8 mouse cellular contexts compared by ENCODE assay signal in genomic region chr2:155518531-155519270, GRCm38 (mm10). TPM values are rescaled to one million over a fixed set of nuclear protein-coding genes. Genes with fewer than 3 reads are reported as not detected.
DNase-seq lines count a peak whose midpoint lies in the region; ATAC-seq and TF ChIP-seq lines count a peak whose summit lies in the region.

No protein-coding gene starts in this region.

- DNase-seq in heart, postnatal 10 days = no peak
- peak; percentile 71 for DNase-seq in MEL (ENCODE audit: low read depth, low spot score)
- DNase-seq in gastrocnemius, postnatal 36 days = no peak
- DNase-seq in left cerebral cortex, adult 9 months (ENCODE audit: low spot score in 2 of 2) = no peak

- H3K9me3 ChIP-seq in heart, embryonic 12.5 days (replicated peaks) = no peaks in the 10 kb centered on the region
- H3K9me3 ChIP-seq in MEL (replicated peaks; ENCODE audit: insufficient read depth, low read length) = no peaks in the 10 kb centered on the region
- H3K9me3 ChIP-seq in forebrain, embryonic 16.5 days (ENCODE audit: control insufficient read depth, low read length) = no peaks in the 10 kb centered on the region

- intact Hi-C loops in heart, postnatal 10 days (cut with DNase I) = loop anchor here (5.0 kb wide), 1 partner anchor 249 kb away; no protein-coding TSS in a partner anchor
- intact Hi-C loops in gastrocnemius, postnatal 36 days (cut with DNase I) = loop anchor here (2.0 kb wide), 1 partner anchor 24 kb away; no protein-coding TSS in a partner anchor

- peak overlapping the region; percentile 75 for H3K9ac ChIP-seq in heart, embryonic 12.5 days
- peak overlapping the region; percentile 72 for H3K9ac ChIP-seq in MEL (ENCODE audit: control insufficient read depth, low read depth, low read length, poor library complexity, severe bottlenecking)
- H3K9ac ChIP-seq in forebrain, embryonic 16.5 days (replicated peaks; ENCODE audit: low read depth, low read length) = peak overlapping the region; percentile 73

- TF ChIP-seq EP300 in MEL (IDR thresholded peaks at IDR 0.05; ENCODE audit: low read depth in 1 of 2, low read length in 2 of 2) = no peak

- H3K4me2 ChIP-seq in heart, embryonic 12.5 days = peak overlapping the region; percentile 96
- H3K4me2 ChIP-seq in forebrain, embryonic 16.5 days (ENCODE audit: low read length) = peak overlapping the region; percentile 73

- peak overlapping the region; percentile 66; the same call in 1 of the 2 replicates for H3K27ac ChIP-seq in heart, embryonic 12.5 days (ENCODE audit: poor library complexity, severe bottlenecking)
- H3K27ac ChIP-seq in MEL (ENCODE audit: control insufficient read depth, low read depth, low read length) = no peak overlapping the region
- peak overlapping the region; percentile 66 for H3K27ac ChIP-seq in forebrain, embryonic 16.5 days (ENCODE audit: low read length)
- H3K27ac ChIP-seq in macrophage = peak overlapping the region; percentile 44; the same call in 1 of the 2 replicates

- no peak for ATAC-seq in heart, embryonic 12.5 days (ENCODE audit: insufficient number of reproducible peaks, low FRiP score)
- ATAC-seq in forebrain, embryonic 16.5 days = no peak
- ATAC-seq in megakaryocyte progenitor cell, adult 5-6 weeks (replicated peaks; ENCODE audit: poor library complexity) = no peak

- peak overlapping the region; percentile 97 for H3K4me3 ChIP-seq in heart, embryonic 12.5 days
- H3K4me3 ChIP-seq in MEL (ENCODE audit: control insufficient read depth in 1 of 2, insufficient read depth in 1 of 2, low read depth in 2 of 2, low read length in 2 of 2) = peak overlapping the region; percentile 65 to 96
- H3K4me3 ChIP-seq in forebrain, embryonic 16.5 days (replicated peaks; ENCODE audit: low read length) = peak overlapping the region; percentile 78
- H3K4me3 ChIP-seq in macrophage (ENCODE audit: inconsistent target) = peak overlapping the region; percentile 72

- peaks cover 16% of the 10 kb centered on the region for H3K4me1 ChIP-seq in heart, embryonic 12.5 days (replicated peaks)
- H3K4me1 ChIP-seq in MEL (ENCODE audit: control insufficient read depth in 1 of 2, insufficient read depth in 2 of 2, low read length in 2 of 2) = peaks cover 6 to 7% of the 10 kb centered on the region in 2 experiments
- H3K4me1 ChIP-seq in forebrain, embryonic 16.5 days (replicated peaks; ENCODE audit: control insufficient read depth, insufficient read depth, low read length) = peaks cover 19% of the 10 kb centered on the region

- peaks cover 18% of the 10 kb centered on the region for H3K27me3 ChIP-seq in heart, embryonic 12.5 days (replicated peaks)
- no peaks in the 10 kb centered on the region for H3K27me3 ChIP-seq in MEL (ENCODE audit: control insufficient read depth in 1 of 2, insufficient read depth in 2 of 2, low read length in 2 of 2)
- H3K27me3 ChIP-seq in forebrain, embryonic 16.5 days (replicated peaks; ENCODE audit: control insufficient read depth, insufficient read depth, low read length) = no peaks in the 10 kb centered on the region

- TF ChIP-seq POLR2A in MEL (IDR thresholded peaks at IDR 0.05; ENCODE audit: control insufficient read depth in 1 of 2, insufficient read depth in 1 of 2, low read depth in 1 of 2, low read length in 2 of 2, poor library complexity in 1 of 2) = no peak

- no peaks in the 10 kb centered on the region for H3K36me3 ChIP-seq in heart, embryonic 12.5 days
- H3K36me3 ChIP-seq in MEL (ENCODE audit: control insufficient read depth in 1 of 2, insufficient read depth in 2 of 2, low read length in 2 of 2) (peaks cover 0 to 11% of the 10 kb centered on the region in 2 experiments; a peak in 2 of 4 replicates), macrophage (ENCODE audit: inconsistent target) (no peaks in the 10 kb centered on the region)
- no peaks in the 10 kb centered on the region for H3K36me3 ChIP-seq in forebrain, embryonic 16.5 days (ENCODE audit: control insufficient read depth, insufficient read depth)

- peaks cover 2% of the 10 kb centered on the region; the same call in 1 of the 2 replicates for H3K79me2 ChIP-seq in MEL (ENCODE audit: control insufficient read depth, insufficient read depth, low read length, poor library complexity)
- no peaks in the 10 kb centered on the region for H3K79me2 ChIP-seq in macrophage (ENCODE audit: inconsistent target)

- 27% methylated on average over 18 of the region's 18 CpGs for WGBS in heart, embryonic 12.5 days
- WGBS in forebrain, embryonic 16.5 days = 23% methylated on average over 18 of the region's 18 CpGs
- WGBS in macrophage (ENCODE audit: missing documents) = 32% methylated on average over 18 of the region's 18 CpGs

- no peak for TF ChIP-seq CTCF in MEL (IDR thresholded peaks at IDR 0.05 in 2 of 3, conservative IDR thresholded peaks at IDR 0.05 in 1 of 3; ENCODE audit: control insufficient read depth in 1 of 3, insufficient read depth in 1 of 3, low read depth in 2 of 3, low read length in 3 of 3, poor library complexity in 1 of 3, severe bottlenecking in 1 of 3)

- TF ChIP-seq RAD21 in MEL (IDR thresholded peaks at IDR 0.05; ENCODE audit: low read depth, low read length) = no peak

TF ChIP-seq in MEL, 35 proteins besides CTCF, POLR2A, EP300 and RAD21:
- TF ChIP-seq CHD1 (IDR thresholded peaks at IDR 0.05; ENCODE audit: low read depth, low read length) = 0 out of 2 replicates have a peak, but pooled peaks have one; percentile 35
- TF ChIP-seq POLR2AphosphoS2 (IDR thresholded peaks at IDR 0.05; ENCODE audit: low read length) = no peak
- peak; percentile 16; the same call in 1 of the 2 replicates for TF ChIP-seq SIN3A (IDR thresholded peaks at IDR 0.05; ENCODE audit: low read length)

RNA-seq across cellular contexts. Expression of gene Ggt7, which starts 0.7 kb away (rescaled TPM):
- 2.0 and 3.0 TPM in 2 replicates for polyA plus RNA-seq in heart, embryonic 12.5 days (2016; fragmentation: Nextera tagmentation; extraction: Ambion mirVana)
- 1 to 10 TPM in 1 of 2 experiments, under 1 TPM in 1; 0.98 to 1.8 TPM for total RNA-seq in heart, postnatal 10 days (2021)
- 1.3 and 1.8 TPM in 2 replicates for total RNA-seq in MEL (2012; rRNA removed)
- polyA plus RNA-seq in MEL (2012; ENCODE audit: insufficient read depth in 1 of 2, insufficient read length in 2 of 2, low read depth in 1 of 2, low replicate concordance in 2 of 2, missing spikeins in 1 of 2) (1 to 10 TPM in 1 of 2 experiments, not detected in 1; 2.1 TPM), macrophage (2018) (not detected in 3 replicates)
- polyA plus RNA-seq in forebrain, embryonic 16.5 days (2015; fragmentation: Nextera tagmentation; extraction: Ambion mirVana) = 47.2 and 62.3 TPM in 2 replicates
- 1 to 10 TPM in 1 of 26 experiments, under 1 TPM in 2, not detected in 23; 0.51 to 2.3 (median 0.63) TPM for total RNA-seq in macrophage (2018; cell fraction: chromatin; rRNA removed)
- total RNA-seq in macrophage (2018; cell fraction: cytosol; rRNA removed) = under 1 TPM in 3 of 26 experiments, not detected in 23; 0.06 to 0.15 (median 0.14) TPM
- under 1 TPM in 2 of 26 experiments, not detected in 24; 0.60 to 0.63 TPM for total RNA-seq in macrophage (2018; cell fraction: nucleus; rRNA removed)
- total RNA-seq in gastrocnemius, postnatal 36 days (2021) = under 1 TPM; 0.82 to 0.86 TPM
- total RNA-seq in megakaryocyte progenitor cell, adult 5-6 weeks (2015) = not detected in 2 replicates
- total RNA-seq in megakaryocyte progenitor cell, adult 5-6 weeks (2017) = not detected in 2 replicates

RNA-seq across cellular contexts. Expression of gene Acss2, which starts 1.0 kb away (rescaled TPM):
- 13.0 and 14.4 TPM in 2 replicates for polyA plus RNA-seq in heart, embryonic 12.5 days (2016; fragmentation: Nextera tagmentation; extraction: Ambion mirVana)
- total RNA-seq in heart, postnatal 10 days (2021) = 10 to 100 TPM; 26.8 to 27.8 TPM
- 2.9 and 5.4 TPM in 2 replicates for total RNA-seq in MEL (2012; rRNA removed)
- 10 to 100 TPM in 1 of 2 experiments, not detected in 1; 11.0 TPM for polyA plus RNA-seq in MEL (2012; ENCODE audit: insufficient read depth in 1 of 2, insufficient read length in 2 of 2, low read depth in 1 of 2, low replicate concordance in 2 of 2, missing spikeins in 1 of 2)
- 22.3 and 22.8 TPM in 2 replicates for polyA plus RNA-seq in forebrain, embryonic 16.5 days (2015; fragmentation: Nextera tagmentation; extraction: Ambion mirVana)
- total RNA-seq in macrophage (2018; cell fraction: chromatin; rRNA removed) = 10 to 100 TPM in 20 of 26 experiments, 1 to 10 TPM in 6; 1.6 to 54.5 (median 20.0) TPM
- total RNA-seq in macrophage (2018; cell fraction: cytosol; rRNA removed) = 10 to 100 TPM in 15 of 26 experiments, 1 to 10 TPM in 11; 6.0 to 18.2 (median 11.1) TPM
- 10 to 100 TPM in 19 of 26 experiments, 1 to 10 TPM in 7; 2.8 to 30.7 (median 15.7) TPM for total RNA-seq in macrophage (2018; cell fraction: nucleus; rRNA removed)
- 2.5 to 12.9 TPM (median 4.1 TPM) in 3 replicates for polyA plus RNA-seq in macrophage (2018)
- total RNA-seq in gastrocnemius, postnatal 36 days (2021) = 10 to 100 TPM; 29.2 to 33.5 TPM
- total RNA-seq in megakaryocyte progenitor cell, adult 5-6 weeks (2015) = 3.6 and 8.0 TPM in 2 replicates
- total RNA-seq in megakaryocyte progenitor cell, adult 5-6 weeks (2017) = 3.0 and 6.5 TPM in 2 replicates

RNA-seq across cellular contexts. Expression of gene Ncoa6, which starts 45.0 kb away (rescaled TPM):
- polyA plus RNA-seq in heart, embryonic 12.5 days (2016; fragmentation: Nextera tagmentation; extraction: Ambion mirVana) = 19.2 and 21.7 TPM in 2 replicates
- 10 to 100 TPM; 40.5 to 40.7 TPM for total RNA-seq in heart, postnatal 10 days (2021)
- total RNA-seq in MEL (2012; rRNA removed) = 4.0 and 5.2 TPM in 2 replicates
- polyA plus RNA-seq in MEL (2012; ENCODE audit: insufficient read depth in 1 of 2, insufficient read length in 2 of 2, low read depth in 1 of 2, low replicate concordance in 2 of 2, missing spikeins in 1 of 2) (10 to 100 TPM in 1 of 2 experiments, not detected in 1; 29.7 TPM), macrophage (2018) (24.8 to 43.9 TPM (median 29.8 TPM) in 3 replicates)
- polyA plus RNA-seq in forebrain, embryonic 16.5 days (2015; fragmentation: Nextera tagmentation; extraction: Ambion mirVana) = 26.9 and 28.7 TPM in 2 replicates
- 100 to 1,000 TPM in 20 of 26 experiments, 10 to 100 TPM in 6; 37.0 to 181 (median 129) TPM for total RNA-seq in macrophage (2018; cell fraction: chromatin; rRNA removed)
- total RNA-seq in macrophage (2018; cell fraction: cytosol; rRNA removed) = 10 to 100 TPM; 26.9 to 65.8 (median 45.2) TPM
- total RNA-seq in macrophage (2018; cell fraction: nucleus; rRNA removed) = 100 to 1,000 TPM in 15 of 26 experiments, 10 to 100 TPM in 11; 43.2 to 168 (median 112) TPM
- 10 to 100 TPM; 14.0 to 17.0 TPM for total RNA-seq in gastrocnemius, postnatal 36 days (2021)
- total RNA-seq in megakaryocyte progenitor cell, adult 5-6 weeks (2015) = 58.3 and 61.2 TPM in 2 replicates
- 12.4 and 15.4 TPM in 2 replicates for total RNA-seq in megakaryocyte progenitor cell, adult 5-6 weeks (2017)
